Mouse (Mus musculus) myocyte (in vitro differentiated cells): Measurements from ENCODE around the gene H2-Ob. TPM values are rescaled to one million over a fixed set of nuclear protein-coding genes. Genes with fewer than 3 reads are reported as not detected.
"Not testable (repeated sequence)": the region's sequence is repeated elsewhere in the genome, so short reads cannot be mapped to it uniquely, and the experiment has no call there.

ENCODE experiments used
- H3K27me3 ChIP-seq: one replicate; pipeline ENCODE4 v1.6.1; 2011; ENCODE audit not compliant: control insufficient read depth, insufficient read depth, insufficient read length
- H3K36me3 ChIP-seq: one replicate; pipeline ENCODE4 v1.6.1; 2011; ENCODE audit not compliant: control insufficient read depth, insufficient read depth
- H3K4me2 ChIP-seq: one replicate; pipeline ENCODE4 v1.6.1; 2011; ENCODE audit warnings: low read depth, control low read depth
- H3K4me3 ChIP-seq: one replicate; pipeline ENCODE4 v1.5.1; 2011; ENCODE audit warnings: mild to moderate bottlenecking, control low read depth, moderate library complexity
- H3K79me2 ChIP-seq: one replicate; pipeline ENCODE4 v1.6.1; 2011; ENCODE audit not compliant: control insufficient read depth, insufficient read depth
- H3ac ChIP-seq: one replicate; pipeline ENCODE4 v1.6.1; 2011; ENCODE audit not compliant: control insufficient read depth, insufficient read length
- CEBPB ChIP-seq: IDR thresholded peaks from 2 replicates; pipeline ENCODE4 v1.6.1; 2011; ENCODE audit warnings: mild to moderate bottlenecking, moderate library complexity; ENCODE audit not compliant: poor library complexity, insufficient read depth, severe bottlenecking
- E2F4 ChIP-seq: IDR thresholded peaks from one replicate; pipeline ENCODE4 v1.6.1; 2011; ENCODE audit warnings: mild to moderate bottlenecking, control low read depth, moderate library complexity; ENCODE audit not compliant: insufficient read depth
- MAX ChIP-seq: IDR thresholded peaks from one replicate; pipeline ENCODE4 v1.6.1; 2011; ENCODE audit warnings: low read depth, mild to moderate bottlenecking, control low read depth
- MYOD1 ChIP-seq, 3 experiments: IDR thresholded peaks; one replicate each; pipeline ENCODE4 v1.6.1; 2011; ENCODE audit warnings: control low read depth in 2 of 3, low read depth in 2 of 3, mild to moderate bottlenecking in 2 of 3, moderate library complexity in 1 of 3; ENCODE audit not compliant: insufficient read length in 2 of 3, control insufficient read depth in 1 of 3
- MYOG ChIP-seq, 3 experiments: IDR thresholded peaks; one replicate each; pipeline ENCODE4 v1.6.1; 2011; ENCODE audit warnings: control low read depth in 2 of 3, low read depth in 2 of 3, mild to moderate bottlenecking in 2 of 3; ENCODE audit not compliant: insufficient read length in 2 of 3, control insufficient read depth in 1 of 3, insufficient read depth in 1 of 3
- POLR2A ChIP-seq: IDR thresholded peaks from one replicate; pipeline ENCODE4 v1.6.1; 2011; ENCODE audit warnings: low read depth, mild to moderate bottlenecking, control low read depth, moderate library complexity; ENCODE audit not compliant: insufficient read length
- POLR2AphosphoS2 ChIP-seq: IDR thresholded peaks from one replicate; pipeline ENCODE4 v1.6.1; 2011; ENCODE audit warnings: low read depth, control low read depth; ENCODE audit not compliant: insufficient read length
- REST ChIP-seq: IDR thresholded peaks from one replicate; pipeline ENCODE4 v1.6.1; 2011; ENCODE audit warnings: mild to moderate bottlenecking, control low read depth, moderate library complexity; ENCODE audit not compliant: insufficient read depth, insufficient read length
- SRF ChIP-seq: IDR thresholded peaks from one replicate; pipeline ENCODE4 v1.6.1; 2011; ENCODE audit warnings: low read depth; ENCODE audit not compliant: control insufficient read depth, insufficient read length
- TCF12 ChIP-seq: IDR thresholded peaks from one replicate; pipeline ENCODE4 v1.6.1; 2011; ENCODE audit warnings: mild to moderate bottlenecking, control low read depth; ENCODE audit not compliant: poor library complexity, insufficient read depth, severe bottlenecking
- TCF3 ChIP-seq: IDR thresholded peaks from one replicate; pipeline ENCODE4 v1.6.1; 2011; ENCODE audit warnings: low read depth, control low read depth; ENCODE audit not compliant: insufficient read length
- USF1 ChIP-seq: IDR thresholded peaks from one replicate; pipeline ENCODE4 v1.6.1; 2011; ENCODE audit warnings: low read depth, mild to moderate bottlenecking, control low read depth, moderate library complexity
- polyA plus RNA-seq: library from polyadenylated mRNA; unstranded; fragments of >200 nt; fragmentation: generic; extraction: Trizol; gene quantifications from one replicate; pipeline ENCODE4 v1.2.1, GENCODE M21; 2012; ENCODE audit warnings: missing spikeins

Gene H2-Ob
- polyA plus RNA-seq, 1 experiment, result not detected

- Histone ChIP-seq H3K79me2 (no peaks in the 10 kb centered on the region), H3K4me2 (no peak overlapping the region), H3ac (no peak overlapping the region), H3K4me3 (no peak overlapping the region), H3K27me3 (no peaks in the 10 kb centered on the region), H3K36me3 (no peaks in the 10 kb centered on the region)
- TF ChIP-seq MAX (no peak), SRF (no peak), TCF3 (no peak), POLR2AphosphoS2 (no peak), REST (no peak), POLR2A (no peak), USF1 (no peak), CEBPB (no peak), E2F4 (no peak), MYOG (IDR thresholded peaks at IDR 0.05; ENCODE audit: control insufficient read depth in 1 of 3, insufficient read depth in 1 of 3, insufficient read length in 2 of 3, low read depth in 2 of 3) (no peak), TCF12 (no peak), MYOD1 (IDR thresholded peaks at IDR 0.05; ENCODE audit: control insufficient read depth in 1 of 3, insufficient read length in 2 of 3, low read depth in 2 of 3) (no peak)
These were observed 13.9 kb upstream of the H2-Ob start for GRCm38 (mm10) chr17:34224816-34225215.

DNA sequence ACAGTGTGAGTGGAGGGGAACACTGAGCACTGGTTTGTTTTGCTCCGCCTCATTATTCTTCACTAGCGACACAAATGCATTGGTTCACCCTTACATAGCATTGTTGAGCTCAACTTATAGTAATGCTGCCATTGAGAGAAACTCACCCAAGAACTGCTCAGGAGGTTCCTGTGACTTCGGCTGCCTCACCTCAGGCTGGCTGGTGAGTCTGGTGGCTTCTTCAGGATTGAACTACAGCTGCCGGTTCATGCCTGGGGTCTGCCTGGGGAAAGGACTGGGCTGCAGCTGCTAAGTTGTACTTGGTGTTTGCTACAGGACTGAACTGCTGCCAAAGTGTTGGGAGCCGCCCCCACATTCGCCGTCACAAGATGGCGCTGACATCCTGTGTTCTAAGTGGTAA lies 13.3 kb upstream of the H2-Ob start:
- TF ChIP-seq REST (no peak), SRF (no peak), E2F4 (no peak), MYOG (IDR thresholded peaks at IDR 0.05; ENCODE audit: control insufficient read depth in 1 of 3, insufficient read depth in 1 of 3, insufficient read length in 2 of 3, low read depth in 2 of 3) (no peak), CEBPB (no peak), USF1 (no peak), MYOD1 (IDR thresholded peaks at IDR 0.05; ENCODE audit: control insufficient read depth in 1 of 3, insufficient read length in 2 of 3, low read depth in 2 of 3) (no peak)
- no peak overlapping the region for H3K4me2 ChIP-seq
- no peak overlapping the region for H3K4me3 ChIP-seq
- no peaks in the 10 kb centered on the region for H3K79me2 ChIP-seq
- H3K27me3 ChIP-seq, result no peaks in the 10 kb centered on the region
- no peak overlapping the region for H3ac ChIP-seq
- no peaks in the 10 kb centered on the region for H3K36me3 ChIP-seq

DNA sequence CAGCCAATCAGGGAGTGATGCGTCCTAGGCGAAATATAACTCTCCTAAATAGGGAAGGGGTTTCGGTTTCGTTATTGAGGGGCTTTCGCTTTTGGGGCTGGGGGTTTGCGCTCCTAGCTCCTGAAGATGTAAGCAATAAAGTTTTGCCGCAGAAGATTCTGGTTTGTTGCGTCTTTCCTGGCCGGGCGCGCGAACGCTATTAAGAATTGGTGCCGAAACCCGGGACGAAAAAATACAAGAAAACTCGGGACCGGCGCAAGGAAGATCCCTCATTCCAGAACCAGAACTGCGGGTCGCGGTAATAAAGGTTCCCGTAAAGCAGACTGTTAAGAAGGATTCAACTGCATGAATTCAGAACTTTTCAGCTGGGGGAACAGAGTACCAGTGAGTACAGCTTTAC lies 12.8 kb upstream of the H2-Ob start:
- not testable (repeated sequence) for H3K4me2 ChIP-seq, H3K4me3 ChIP-seq, H3K79me2 ChIP-seq, H3K27me3 ChIP-seq, H3ac ChIP-seq, H3K36me3 ChIP-seq

DNA sequence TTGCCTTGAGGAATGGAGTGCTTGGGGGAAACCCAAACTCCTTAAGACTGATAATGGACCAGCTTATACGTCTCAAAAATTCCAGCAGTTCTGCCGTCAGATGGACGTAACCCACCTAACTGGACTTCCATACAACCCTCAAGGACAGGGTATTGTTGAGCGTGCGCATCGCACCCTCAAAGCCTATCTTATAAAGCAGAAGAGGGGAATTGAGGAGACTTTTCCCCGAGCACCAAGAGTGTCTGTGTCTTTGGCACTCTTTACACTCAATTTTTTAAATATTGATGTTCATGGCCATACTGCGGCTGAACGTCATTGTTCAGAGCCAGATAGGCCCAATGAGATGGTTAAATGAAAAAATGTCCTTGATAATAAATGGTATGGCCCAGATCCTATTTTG lies 7.7 kb upstream of the H2-Ob start:
- H3K79me2 ChIP-seq, H3K36me3 ChIP-seq, H3K27me3 ChIP-seq, H3ac ChIP-seq, H3K4me2 ChIP-seq, H3K4me3 ChIP-seq: not testable (repeated sequence)

DNA sequence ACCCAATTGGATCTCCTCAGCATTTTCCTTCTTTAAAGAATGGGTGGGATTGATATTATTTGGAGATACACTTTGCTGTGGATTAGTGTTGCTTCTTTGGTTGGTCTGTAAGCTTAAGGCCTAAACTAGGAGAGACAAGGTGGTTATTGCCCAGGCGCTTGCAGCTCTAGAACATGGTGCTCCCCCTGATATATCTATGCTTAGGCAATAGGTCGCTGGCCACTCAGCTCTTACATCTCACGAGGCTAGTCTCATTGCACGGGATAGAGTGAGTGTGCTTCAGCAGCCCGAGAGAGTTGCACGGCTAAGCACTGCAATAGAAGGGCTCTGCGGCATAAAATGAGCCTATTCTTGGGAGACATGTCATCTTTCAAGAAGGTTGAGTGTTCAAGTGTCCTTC lies 6.7 kb upstream of the H2-Ob start:
- not testable (repeated sequence) for H3K4me2 ChIP-seq, H3K36me3 ChIP-seq, H3ac ChIP-seq, H3K4me3 ChIP-seq, H3K79me2 ChIP-seq
- H3K27me3 ChIP-seq, result peaks cover 10% of the 10 kb centered on the region

GRCm38 (mm10) chr17:34234926-34235325 lies 3.8 kb upstream of the H2-Ob start:
- H3ac ChIP-seq, result no peak overlapping the region
- H3K79me2 ChIP-seq, result no peaks in the 10 kb centered on the region
- no peaks in the 10 kb centered on the region for H3K36me3 ChIP-seq
- H3K4me2 ChIP-seq, result no peak overlapping the region
- TF ChIP-seq USF1 (no peak), POLR2AphosphoS2 (no peak), SRF (no peak), POLR2A (no peak), MYOD1 (IDR thresholded peaks at IDR 0.05; ENCODE audit: control insufficient read depth in 1 of 3, insufficient read length in 2 of 3, low read depth in 2 of 3) (no peak), CEBPB (no peak), TCF12 (no peak), E2F4 (no peak), REST (no peak), MAX (no peak), MYOG (IDR thresholded peaks at IDR 0.05; ENCODE audit: control insufficient read depth in 1 of 3, insufficient read depth in 1 of 3, insufficient read length in 2 of 3, low read depth in 2 of 3) (no peak), TCF3 (no peak)
- H3K27me3 ChIP-seq, result peaks cover 10% of the 10 kb centered on the region
- H3K4me3 ChIP-seq, result no peak overlapping the region
